Mouse (Mus musculus): Measurements from ENCODE around the gene Tmem131. TPM values are rescaled to one million over a fixed set of nuclear protein-coding genes. Genes with fewer than 3 reads are reported as not detected.

Tmem131 gene
- polyA plus RNA-seq, 1 experiment = 12.2 TPM

- Histone ChIP-seq H3ac (ENCODE audit: control insufficient read depth, insufficient read length) (no peak overlapping the region), H3K36me3 (ENCODE audit: control insufficient read depth, insufficient read depth) (no peaks in the 10 kb centered on the region), H3K79me2 (ENCODE audit: control insufficient read depth, insufficient read depth) (no peaks in the 10 kb centered on the region), H3K4me3 (no peak overlapping the region), H3K4me2 (ENCODE audit: low read depth) (no peak overlapping the region), H3K27me3 (ENCODE audit: control insufficient read depth, insufficient read depth, insufficient read length) (no peaks in the 10 kb centered on the region)
- TF ChIP-seq MYOD1 (IDR thresholded peaks at IDR 0.05; ENCODE audit: control insufficient read depth in 1 of 3, insufficient read length in 2 of 3, low read depth in 2 of 3) = no peak
- TF ChIP-seq MYOG (IDR thresholded peaks at IDR 0.05; ENCODE audit: control insufficient read depth in 1 of 3, insufficient read depth in 1 of 3, insufficient read length in 2 of 3, low read depth in 2 of 3) = no peak
- no peak for TF ChIP-seq TCF12 (IDR thresholded peaks at IDR 0.05; ENCODE audit: insufficient read depth, poor library complexity, severe bottlenecking)
- TF ChIP-seq SRF (IDR thresholded peaks at IDR 0.05; ENCODE audit: control insufficient read depth, insufficient read length, low read depth) = no peak
- no peak for TF ChIP-seq MAX (IDR thresholded peaks at IDR 0.05; ENCODE audit: low read depth)
Measured at GRCm38 (mm10) chr1:36962379-36963176, 19.1 kb upstream of the Tmem131 start.

- Histone ChIP-seq H3ac (ENCODE audit: control insufficient read depth, insufficient read length) (no peak overlapping the region), H3K79me2 (ENCODE audit: control insufficient read depth, insufficient read depth) (no peaks in the 10 kb centered on the region), H3K4me2 (ENCODE audit: low read depth) (no peak overlapping the region), H3K4me3 (no peak overlapping the region), H3K36me3 (ENCODE audit: control insufficient read depth, insufficient read depth) (no peaks in the 10 kb centered on the region), H3K27me3 (ENCODE audit: control insufficient read depth, insufficient read depth, insufficient read length) (no peaks in the 10 kb centered on the region)
- TF ChIP-seq POLR2AphosphoS2 (IDR thresholded peaks at IDR 0.05; ENCODE audit: insufficient read length, low read depth) = no peak
- TF ChIP-seq TCF3 (IDR thresholded peaks at IDR 0.05; ENCODE audit: insufficient read length, low read depth) = no peak
- TF ChIP-seq SRF (IDR thresholded peaks at IDR 0.05; ENCODE audit: control insufficient read depth, insufficient read length, low read depth) = no peak
- no peak for TF ChIP-seq CEBPB (IDR thresholded peaks at IDR 0.05; ENCODE audit: insufficient read depth, poor library complexity, severe bottlenecking)
- TF ChIP-seq MYOG (IDR thresholded peaks at IDR 0.05; ENCODE audit: control insufficient read depth in 1 of 3, insufficient read depth in 1 of 3, insufficient read length in 2 of 3, low read depth in 2 of 3) = no peak
- TF ChIP-seq USF1 (IDR thresholded peaks at IDR 0.05; ENCODE audit: low read depth) = no peak
- no peak for TF ChIP-seq MYOD1 (IDR thresholded peaks at IDR 0.05; ENCODE audit: control insufficient read depth in 1 of 3, insufficient read length in 2 of 3, low read depth in 2 of 3)
- TF ChIP-seq REST (IDR thresholded peaks at IDR 0.05; ENCODE audit: insufficient read depth, insufficient read length) = no peak
- TF ChIP-seq POLR2A (IDR thresholded peaks at IDR 0.05; ENCODE audit: insufficient read length, low read depth) = no peak
- TF ChIP-seq MAX (IDR thresholded peaks at IDR 0.05; ENCODE audit: low read depth) = no peak
- no peak for TF ChIP-seq E2F4 (IDR thresholded peaks at IDR 0.05; ENCODE audit: insufficient read depth)
- TF ChIP-seq TCF12 (IDR thresholded peaks at IDR 0.05; ENCODE audit: insufficient read depth, poor library complexity, severe bottlenecking) = no peak
Measured at GRCm38 (mm10) chr1:36960509-36961222, 17.2 kb upstream of the Tmem131 start.

- Histone ChIP-seq H3K4me3 (no peak overlapping the region), H3K4me2 (ENCODE audit: low read depth) (no peak overlapping the region), H3K79me2 (ENCODE audit: control insufficient read depth, insufficient read depth) (no peaks in the 10 kb centered on the region), H3K27me3 (ENCODE audit: control insufficient read depth, insufficient read depth, insufficient read length) (peaks cover under 1% of the 10 kb centered on the region), H3K36me3 (ENCODE audit: control insufficient read depth, insufficient read depth) (no peaks in the 10 kb centered on the region), H3ac (ENCODE audit: control insufficient read depth, insufficient read length) (no peak overlapping the region)
- TF ChIP-seq MYOD1 (IDR thresholded peaks at IDR 0.05; ENCODE audit: control insufficient read depth in 1 of 3, insufficient read length in 2 of 3, low read depth in 2 of 3) (no peak), MAX (IDR thresholded peaks at IDR 0.05; ENCODE audit: low read depth) (no peak), TCF12 (IDR thresholded peaks at IDR 0.05; ENCODE audit: insufficient read depth, poor library complexity, severe bottlenecking) (no peak), TCF3 (IDR thresholded peaks at IDR 0.05; ENCODE audit: insufficient read length, low read depth) (no peak), POLR2AphosphoS2 (IDR thresholded peaks at IDR 0.05; ENCODE audit: insufficient read length, low read depth) (no peak), SRF (IDR thresholded peaks at IDR 0.05; ENCODE audit: control insufficient read depth, insufficient read length, low read depth) (no peak), POLR2A (IDR thresholded peaks at IDR 0.05; ENCODE audit: insufficient read length, low read depth) (no peak)
Measured at GRCm38 (mm10) chr1:36949591-36950184, 6.2 kb upstream of the Tmem131 start.

GRCm38 (mm10) chr1:36947448-36947847 is 4.0 kb upstream of the Tmem131 start:
- Histone ChIP-seq H3K27me3 (ENCODE audit: control insufficient read depth, insufficient read depth, insufficient read length) (peaks cover 6% of the 10 kb centered on the region), H3K79me2 (ENCODE audit: control insufficient read depth, insufficient read depth) (no peaks in the 10 kb centered on the region), H3K36me3 (ENCODE audit: control insufficient read depth, insufficient read depth) (no peaks in the 10 kb centered on the region), H3K4me2 (ENCODE audit: low read depth) (no peak overlapping the region), H3ac (ENCODE audit: control insufficient read depth, insufficient read length) (no peak overlapping the region), H3K4me3 (no peak overlapping the region)
- TF ChIP-seq MAX (IDR thresholded peaks at IDR 0.05; ENCODE audit: low read depth) = no peak
- TF ChIP-seq USF1 (IDR thresholded peaks at IDR 0.05; ENCODE audit: low read depth) = no peak
- no peak for TF ChIP-seq POLR2A (IDR thresholded peaks at IDR 0.05; ENCODE audit: insufficient read length, low read depth)
- TF ChIP-seq E2F4 (IDR thresholded peaks at IDR 0.05; ENCODE audit: insufficient read depth) = no peak
- no peak for TF ChIP-seq SRF (IDR thresholded peaks at IDR 0.05; ENCODE audit: control insufficient read depth, insufficient read length, low read depth)
- TF ChIP-seq TCF12 (IDR thresholded peaks at IDR 0.05; ENCODE audit: insufficient read depth, poor library complexity, severe bottlenecking) = no peak
- TF ChIP-seq MYOG (IDR thresholded peaks at IDR 0.05; ENCODE audit: control insufficient read depth in 1 of 3, insufficient read depth in 1 of 3, insufficient read length in 2 of 3, low read depth in 2 of 3) = no peak
- TF ChIP-seq REST (IDR thresholded peaks at IDR 0.05; ENCODE audit: insufficient read depth, insufficient read length) = no peak
- no peak for TF ChIP-seq POLR2AphosphoS2 (IDR thresholded peaks at IDR 0.05; ENCODE audit: insufficient read length, low read depth)
- no peak for TF ChIP-seq CEBPB (IDR thresholded peaks at IDR 0.05; ENCODE audit: insufficient read depth, poor library complexity, severe bottlenecking)
- no peak for TF ChIP-seq TCF3 (IDR thresholded peaks at IDR 0.05; ENCODE audit: insufficient read length, low read depth)
- TF ChIP-seq MYOD1 (IDR thresholded peaks at IDR 0.05; ENCODE audit: control insufficient read depth in 1 of 3, insufficient read length in 2 of 3, low read depth in 2 of 3) = no peak

All from myocyte (in vitro differentiated cells).